Mouse (Mus musculus) heart, embryonic 15.5 days (tissue): ENCODE measurements at regions not wholly inside any gene's neighbourhood (a gene's known extent, or its start where the extent isn't known, plus 50 kb on each side); places are given as distances from the start of the nearest gene placed in this dataset.

ENCODE experiments used
- ATAC-seq: fragments of 200-750 bp; cut with Nextera tagmentation; replicated peaks from 2 replicates; pipeline ENCODE4 v1.8.0; 2017; ENCODE audit warnings: low read depth, moderate TSS enrichment; ENCODE audit not compliant: insufficient number of reproducible peaks, insufficient read depth, low FRiP score
- H3K27ac ChIP-seq: fragments of 300-500 bp; sonication (generic); 2 replicates; pipeline ENCODE4 v1.5.1; 2015; ENCODE audit warnings: mild to moderate bottlenecking, inconsistent platforms
- H3K27me3 ChIP-seq: fragments of 300-500 bp; sonication (generic); 2 replicates; pipeline ENCODE4 v1.6.1; 2015; ENCODE audit warnings: inconsistent platforms
- H3K36me3 ChIP-seq: fragments of 300-500 bp; sonication (generic); 2 replicates; pipeline ENCODE4 v1.6.1; 2015; ENCODE audit warnings: mild to moderate bottlenecking, inconsistent platforms
- H3K4me1 ChIP-seq: fragments of 300-500 bp; sonication (generic); replicated peaks from 2 replicates; pipeline ENCODE4 v1.6.1; 2015; ENCODE audit warnings: inconsistent platforms
- H3K4me2 ChIP-seq: fragments of 300-500 bp; sonication (generic); 2 replicates; pipeline ENCODE4 v1.6.1; 2015; ENCODE audit warnings: inconsistent platforms, mild to moderate bottlenecking, moderate library complexity
- H3K4me3 ChIP-seq: fragments of 300-500 bp; sonication (generic); 2 replicates; pipeline ENCODE4 v1.5.1; 2015; ENCODE audit warnings: mild to moderate bottlenecking, inconsistent platforms
- H3K9ac ChIP-seq: fragments of 300-500 bp; sonication (generic); 2 replicates; pipeline ENCODE4 v1.6.1; 2015; ENCODE audit warnings: mild to moderate bottlenecking, inconsistent platforms
- H3K9me3 ChIP-seq: fragments of 300-500 bp; sonication (generic); replicated peaks from 2 replicates; pipeline ENCODE4 v1.6.1; 2016; ENCODE audit warnings: inconsistent platforms
- WGBS: fragments of 180-500 bp; shearing (Covaris S2); methylation state at CpG from one replicate; pipeline ENCODE4 v1.1.7; 2015; ENCODE audit warnings: mixed read lengths; 5-methylcytosine and 5-hydroxymethylcytosine counted together

DNA sequence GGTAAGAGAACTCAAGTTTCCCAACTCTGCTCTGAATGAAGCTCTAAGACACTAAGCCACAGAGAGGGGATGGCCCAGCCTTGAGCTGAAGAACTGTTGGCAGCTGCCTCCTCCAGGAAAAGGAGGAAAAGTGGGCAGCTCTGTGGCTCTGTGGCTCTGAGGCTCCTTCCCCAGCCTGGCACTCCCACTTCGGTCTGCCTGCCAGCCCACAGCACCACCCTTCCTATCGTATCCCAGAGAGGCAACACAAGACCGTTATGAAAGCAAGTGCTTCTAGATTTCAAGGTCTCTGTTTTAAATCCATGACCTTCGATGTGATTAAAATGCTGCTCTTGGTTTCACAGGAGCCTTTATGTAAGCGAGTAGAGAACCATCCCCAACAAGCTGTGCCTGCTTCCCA lies 53.5 kb upstream of the Kcna5 start:
- no peak overlapping the region for H3K4me2 ChIP-seq
- H3K27ac ChIP-seq: no peak overlapping the region
- WGBS: 83% methylated on average over 5 of the region's 5 CpGs
- H3K4me1 ChIP-seq: no peaks in the 10 kb centered on the region; the same call in 1 of the 2 replicates
- ATAC-seq: no peak
- no peak overlapping the region for H3K9ac ChIP-seq
- no peaks in the 10 kb centered on the region for H3K36me3 ChIP-seq
- H3K4me3 ChIP-seq: no peak overlapping the region
- H3K9me3 ChIP-seq: no peaks in the 10 kb centered on the region
- no peaks in the 10 kb centered on the region for H3K27me3 ChIP-seq

DNA sequence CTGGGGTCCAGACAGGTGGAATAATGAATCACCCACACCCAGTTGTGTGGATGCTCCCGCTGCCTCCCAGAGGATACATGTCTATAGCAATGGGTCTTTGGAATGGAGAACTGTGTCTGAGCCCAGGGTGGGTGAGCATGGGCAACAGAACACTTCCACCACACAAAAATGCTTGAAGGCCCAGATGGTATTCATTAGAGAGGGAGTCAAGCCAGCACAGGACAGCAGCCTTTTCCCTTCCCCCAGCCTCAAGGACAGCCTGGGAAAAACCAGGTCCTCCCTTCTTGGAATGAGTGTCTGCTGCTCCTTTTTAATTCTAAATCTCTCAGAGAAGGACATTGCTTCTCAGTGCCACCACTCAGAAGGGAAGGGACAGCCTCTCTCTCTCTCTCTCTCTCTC lies 52.3 kb upstream of the Kcna5 start:
- no peaks in the 10 kb centered on the region for H3K27me3 ChIP-seq
- H3K4me1 ChIP-seq: no peaks in the 10 kb centered on the region; the same call in 1 of the 2 replicates
- H3K4me3 ChIP-seq: no peak overlapping the region
- no peak for ATAC-seq
- WGBS: 88% methylated on average over 1 of the region's 1 CpGs
- H3K27ac ChIP-seq: no peak overlapping the region
- no peaks in the 10 kb centered on the region for H3K36me3 ChIP-seq
- H3K9me3 ChIP-seq: no peaks in the 10 kb centered on the region
- H3K4me2 ChIP-seq: no peak overlapping the region
- no peak overlapping the region for H3K9ac ChIP-seq

DNA sequence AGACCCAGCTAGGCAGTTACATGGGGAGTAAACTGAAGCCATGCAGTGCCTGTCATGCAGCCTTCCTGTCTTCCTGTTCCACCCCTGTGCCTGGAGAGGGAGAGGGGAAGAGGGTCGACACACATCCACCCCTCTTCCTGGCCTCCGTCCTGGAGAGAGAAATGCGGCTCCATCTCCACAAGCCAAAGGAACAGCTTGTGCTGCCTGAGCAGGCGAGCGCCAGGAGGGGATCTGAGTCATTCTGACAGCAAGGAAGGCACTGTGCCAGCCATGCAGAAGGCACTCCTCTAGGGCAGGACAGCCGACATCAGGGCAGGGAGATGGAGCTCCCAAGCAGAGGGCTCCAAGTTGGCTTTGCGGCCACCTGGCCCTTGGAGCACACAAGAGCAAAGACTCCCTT lies 50.6 kb upstream of the Kcna5 start:
- WGBS: 45% methylated on average over 7 of the region's 7 CpGs
- H3K4me3 ChIP-seq: no peak overlapping the region
- H3K9me3 ChIP-seq: no peaks in the 10 kb centered on the region
- ATAC-seq: peak; percentile 18; the same call in 1 of the 2 replicates
- no peaks in the 10 kb centered on the region for H3K36me3 ChIP-seq
- H3K4me2 ChIP-seq: no peak overlapping the region
- no peaks in the 10 kb centered on the region for H3K27me3 ChIP-seq
- no peaks in the 10 kb centered on the region; the same call in 1 of the 2 replicates for H3K4me1 ChIP-seq
- no peak overlapping the region for H3K27ac ChIP-seq
- H3K9ac ChIP-seq: no peak overlapping the region
